Mouse (Mus musculus): ENCODE results near the gene Map1s. TPM values are rescaled to one million over a fixed set of nuclear protein-coding genes. Genes with fewer than 3 reads are reported as not detected.

Map1s gene
- total and polyA plus RNA-seq, 3 experiments, result 9.5 to 51.4 (median 30.9) TPM

DNA sequence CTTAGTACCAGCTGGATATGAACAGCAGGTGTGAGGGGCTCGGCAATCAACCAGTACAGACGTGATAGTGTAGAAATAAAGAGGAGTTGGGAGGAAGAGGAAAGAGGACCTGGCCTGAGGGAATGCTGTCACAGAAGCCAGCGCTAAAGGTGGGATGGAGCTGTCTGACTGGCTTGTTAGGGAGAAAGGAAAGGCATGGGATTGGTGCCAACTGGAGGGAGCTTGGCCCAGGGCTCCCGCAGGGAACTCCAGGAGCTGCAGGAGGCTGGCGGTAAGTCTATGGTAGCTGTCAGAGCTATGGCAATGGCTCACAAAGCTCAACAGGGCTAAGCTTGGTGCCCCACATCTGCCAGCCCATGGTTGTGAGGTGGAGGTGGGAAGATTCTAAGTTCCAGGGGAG is 3.5 kb upstream of the Map1s start:
- H3K9ac ChIP-seq (ENCODE audit: insufficient read depth, low read depth), result no peak overlapping the region
- no peak overlapping the region for H3K4me3 ChIP-seq (replicated peaks in 1 of 3; ENCODE audit: low read depth in 2 of 3, low read length in 2 of 3, poor library complexity in 1 of 3)
- TF ChIP-seq TBP (conservative IDR thresholded peaks at IDR 0.05; ENCODE audit: low read depth, low read length), result no peak
- TF ChIP-seq RAD21 (IDR thresholded peaks at IDR 0.05; ENCODE audit: low read depth, low read length), result no peak
- no peak for TF ChIP-seq MXI1 (IDR thresholded peaks at IDR 0.05; ENCODE audit: low read depth, low read length)
- TF ChIP-seq KAT2A (IDR thresholded peaks at IDR 0.05; ENCODE audit: insufficient replicate concordance, low read length), result no peak
- no peak for TF ChIP-seq SMC3 (IDR thresholded peaks at IDR 0.05; ENCODE audit: low read depth, low read length)
- no peak for TF ChIP-seq HCFC1 (IDR thresholded peaks at IDR 0.05; ENCODE audit: low read depth, low read length)
- no peak for TF ChIP-seq SIN3A (IDR thresholded peaks at IDR 0.05; ENCODE audit: low read length)
- no peak for TF ChIP-seq ZKSCAN1 (IDR thresholded peaks at IDR 0.05; ENCODE audit: borderline replicate concordance, low read depth, low read length)
- no peak for TF ChIP-seq CHD1 (IDR thresholded peaks at IDR 0.05; ENCODE audit: low read depth, low read length)
- no peak for TF ChIP-seq USF1 (IDR thresholded peaks at IDR 0.05; ENCODE audit: low read depth, low read length)
- no peak for TF ChIP-seq JUND (conservative IDR thresholded peaks at IDR 0.05; ENCODE audit: low read depth, low read length)
- TF ChIP-seq USF2 (conservative IDR thresholded peaks at IDR 0.05; ENCODE audit: low read depth, low read length), result no peak
- in situ Hi-C loops (cut with MboI; ENCODE audit: low pct_ligation_motif_present, low pct_unique_long_range_greater_than_20kb, low sequenced_read_pairs), result no loop called here
- H3K4me2 ChIP-seq (ENCODE audit: insufficient read depth, low read depth, poor library complexity, severe bottlenecking), result no peak overlapping the region
- dilution Hi-C loops (cut with MboI; ENCODE audit: extremely low pct_ligation_motif_present, extremely low pct_unique_long_range_greater_than_20kb, low sequenced_read_pairs), result no loop called here
- peaks cover 8% of the 10 kb centered on the region for H3K79me2 ChIP-seq (replicated peaks; ENCODE audit: control insufficient read depth, extremely low read depth, insufficient read depth, poor library complexity, severe bottlenecking)
- H3K27ac ChIP-seq (ENCODE audit: insufficient read depth, low read depth), result no peak overlapping the region
- H3K36me3 ChIP-seq (replicated peaks in 1 of 2; ENCODE audit: control insufficient read depth in 1 of 2, insufficient read depth in 1 of 2, low read length in 1 of 2), result no peaks in the 10 kb centered on the region
- H3K4me1 ChIP-seq (ENCODE audit: control insufficient read depth in 1 of 2, insufficient read depth in 2 of 2), result peaks cover 15 to 54% of the 10 kb centered on the region in 2 experiments
- DNase-seq (ENCODE audit: extremely low read depth), result no peak
- no peaks in the 10 kb centered on the region for H3K9me3 ChIP-seq (replicated peaks; ENCODE audit: low read length)
- H3K27me3 ChIP-seq (replicated peaks), result no peaks in the 10 kb centered on the region

DNA sequence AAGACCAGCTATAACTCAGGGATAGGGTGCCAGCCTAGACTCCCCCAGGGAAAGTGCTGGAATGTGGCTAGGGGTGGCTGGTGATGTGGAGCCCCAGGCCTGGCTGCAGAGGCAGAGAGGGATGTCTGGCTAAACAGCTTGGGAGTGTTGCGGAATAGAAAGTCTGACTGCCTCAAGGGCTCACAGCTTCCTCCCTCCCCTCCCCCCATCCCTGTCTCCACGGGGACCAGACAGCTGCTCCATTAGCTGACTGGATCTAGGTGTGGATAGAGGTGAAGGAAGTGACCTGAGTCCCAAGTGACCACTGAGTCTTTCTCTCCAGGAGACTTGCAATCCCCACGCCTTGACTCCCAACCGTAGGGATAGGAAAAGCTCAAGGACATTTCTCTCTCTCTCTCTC is 2.6 kb upstream of the Map1s start:
- no peak for DNase-seq (ENCODE audit: extremely low read depth)
- in situ Hi-C loops (cut with MboI; ENCODE audit: low pct_ligation_motif_present, low pct_unique_long_range_greater_than_20kb, low sequenced_read_pairs) (no loop called here), dilution Hi-C loops (cut with MboI; ENCODE audit: extremely low pct_ligation_motif_present, extremely low pct_unique_long_range_greater_than_20kb, low sequenced_read_pairs) (no loop called here)
- Histone ChIP-seq H3K4me1 (ENCODE audit: control insufficient read depth in 1 of 2, insufficient read depth in 2 of 2) (peaks cover 15 to 60% of the 10 kb centered on the region in 2 experiments), H3K36me3 (replicated peaks in 1 of 2; ENCODE audit: control insufficient read depth in 1 of 2, insufficient read depth in 1 of 2, low read length in 1 of 2) (peaks cover 0 to 4% of the 10 kb centered on the region in 2 experiments), H3K9ac (ENCODE audit: insufficient read depth, low read depth) (no peak overlapping the region), H3K79me2 (replicated peaks; ENCODE audit: control insufficient read depth, extremely low read depth, insufficient read depth, poor library complexity, severe bottlenecking) (peaks cover 11% of the 10 kb centered on the region), H3K27ac (ENCODE audit: insufficient read depth, low read depth) (no peak overlapping the region), H3K4me3 (replicated peaks in 1 of 3; ENCODE audit: low read depth in 2 of 3, low read length in 2 of 3, poor library complexity in 1 of 3) (no peak overlapping the region), H3K4me2 (ENCODE audit: insufficient read depth, low read depth, poor library complexity, severe bottlenecking) (no peak overlapping the region), H3K9me3 (replicated peaks; ENCODE audit: low read length) (no peaks in the 10 kb centered on the region), H3K27me3 (replicated peaks) (no peaks in the 10 kb centered on the region)
- TF ChIP-seq POLR2A (IDR thresholded peaks at IDR 0.05; ENCODE audit: low read depth, low read length) (no peak), CHD2 (IDR thresholded peaks at IDR 0.05; ENCODE audit: low read length) (no peak), HCFC1 (IDR thresholded peaks at IDR 0.05; ENCODE audit: low read depth, low read length) (no peak), ZC3H11A (IDR thresholded peaks at IDR 0.05; ENCODE audit: low read depth, low read length) (no peak), EP300 (IDR thresholded peaks at IDR 0.05; ENCODE audit: low read length) (no peak), RCOR1 (conservative IDR thresholded peaks at IDR 0.05; ENCODE audit: low read depth, low read length) (no peak), TBP (conservative IDR thresholded peaks at IDR 0.05; ENCODE audit: low read depth, low read length) (no peak), SMC3 (IDR thresholded peaks at IDR 0.05; ENCODE audit: low read depth, low read length) (no peak), MXI1 (IDR thresholded peaks at IDR 0.05; ENCODE audit: low read depth, low read length) (no peak), POLR2AphosphoS2 (IDR thresholded peaks at IDR 0.05; ENCODE audit: low read depth, low read length) (no peak), CTCF (conservative IDR thresholded peaks at IDR 0.05 in 1 of 2, IDR thresholded peaks at IDR 0.05 in 1 of 2; ENCODE audit: low read depth in 2 of 2, low read length in 2 of 2) (no peak), SIN3A (IDR thresholded peaks at IDR 0.05; ENCODE audit: low read length) (no peak), E2F4 (IDR thresholded peaks at IDR 0.05; ENCODE audit: insufficient replicate concordance, low read depth, low read length) (no peak), JUN (IDR thresholded peaks at IDR 0.05; ENCODE audit: insufficient read depth, low read depth, low read length) (no peak), MYC (IDR thresholded peaks at IDR 0.05; ENCODE audit: low read depth, low read length) (no peak), USF1 (IDR thresholded peaks at IDR 0.05; ENCODE audit: low read depth, low read length) (no peak), ELF1 (IDR thresholded peaks at IDR 0.05; ENCODE audit: low read depth, low read length) (no peak), TCF12 (IDR thresholded peaks at IDR 0.05; ENCODE audit: low read depth, low read length) (no peak), GABPA (IDR thresholded peaks at IDR 0.05; ENCODE audit: insufficient replicate concordance, low read depth, low read length) (no peak)
